Mouse (Mus musculus): ENCODE data around the gene Rlbp1. TPM values are rescaled to one million over a fixed set of nuclear protein-coding genes. Genes with fewer than 3 reads are reported as not detected.

Gene Rlbp1
- polyA plus RNA-seq, 1 experiment from 2014 or later, result 0.10 TPM

DNA sequence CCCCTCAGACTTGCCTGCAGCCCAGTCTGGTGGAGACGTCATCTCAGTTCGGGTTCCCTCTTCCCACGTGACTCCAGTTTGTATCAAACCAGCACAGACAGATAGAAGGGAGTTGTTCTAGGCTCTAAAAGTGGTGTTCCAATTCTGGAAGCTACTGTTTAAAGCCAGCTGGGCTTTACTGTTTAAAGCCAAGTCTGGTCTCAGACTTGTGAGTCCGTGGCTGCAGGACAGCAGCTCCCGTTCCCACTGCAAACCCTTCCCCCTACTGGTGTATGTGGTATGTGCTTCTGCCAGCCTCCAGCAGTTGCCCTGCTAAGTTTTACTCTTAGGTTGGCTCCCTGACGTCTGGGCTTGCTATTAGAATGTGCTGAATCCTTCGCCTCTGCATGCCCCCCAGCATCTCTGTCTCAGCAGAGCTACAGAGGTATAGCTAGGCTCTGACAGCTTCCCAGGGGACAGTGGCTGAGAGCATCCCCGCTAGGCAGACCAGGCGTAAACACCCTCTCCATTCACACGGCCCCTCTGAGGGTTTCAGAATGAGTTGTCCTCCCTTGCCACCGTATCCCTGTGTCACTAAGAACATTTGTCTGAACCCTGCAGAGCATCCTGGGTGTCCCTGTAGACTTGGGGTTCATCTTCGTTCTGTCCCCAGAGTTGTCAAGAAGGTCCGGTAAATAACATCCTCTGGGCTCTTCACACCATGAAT lies 39.6 kb downstream of the Rlbp1 start:
- Histone ChIP-seq H3K9me3 (replicated peaks) (no peaks in the 10 kb centered on the region), H3K36me3 (peaks cover 90% of the 10 kb centered on the region), H3K9ac (no peak overlapping the region), H3K27me3 (replicated peaks) (no peaks in the 10 kb centered on the region), H3K4me2 (no peak overlapping the region), H3K4me3 (no peak overlapping the region), H3K27ac (no peak overlapping the region), H3K4me1 (no peaks in the 10 kb centered on the region)
- WGBS (ENCODE audit: insufficient replicate concordance), result 82% methylated on average over 13 of the region's 13 CpGs
- ATAC-seq, result no peak

DNA sequence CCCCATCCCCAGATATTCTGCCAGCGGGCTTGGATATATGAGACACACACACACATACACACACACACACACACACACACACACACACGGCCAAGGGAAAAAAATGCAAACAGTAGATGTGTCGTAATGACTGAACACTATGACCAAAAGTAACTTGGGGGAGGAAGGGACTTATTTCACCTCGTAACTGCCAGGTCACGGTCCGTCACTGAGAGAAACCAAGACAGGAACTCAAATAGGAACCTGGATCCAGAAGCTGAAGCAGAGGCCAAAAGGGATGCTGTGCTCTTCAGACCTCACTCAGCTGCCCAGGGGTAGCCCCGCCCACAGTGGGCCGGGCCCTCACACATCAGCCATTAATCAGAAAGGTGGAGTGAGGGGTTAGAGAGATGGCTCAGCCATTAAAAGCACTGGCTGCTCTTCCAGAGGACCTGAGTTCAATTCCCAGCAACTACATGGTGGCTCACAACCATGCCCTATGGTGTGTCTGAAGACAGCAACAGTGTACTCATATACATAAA lies 40.2 kb downstream of the Rlbp1 start:
- H3K4me2 ChIP-seq, result no peak overlapping the region
- no peaks in the 10 kb centered on the region for H3K27me3 ChIP-seq (replicated peaks)
- WGBS (ENCODE audit: insufficient replicate concordance), result 70% methylated on average over 8 of the region's 8 CpGs
- no peak overlapping the region for H3K27ac ChIP-seq
- H3K4me1 ChIP-seq, result no peaks in the 10 kb centered on the region
- H3K36me3 ChIP-seq, result peaks cover 84% of the 10 kb centered on the region
- H3K9ac ChIP-seq, result no peak overlapping the region
- no peaks in the 10 kb centered on the region for H3K9me3 ChIP-seq (replicated peaks)
- ATAC-seq, result no peak
- no peak overlapping the region for H3K4me3 ChIP-seq

DNA sequence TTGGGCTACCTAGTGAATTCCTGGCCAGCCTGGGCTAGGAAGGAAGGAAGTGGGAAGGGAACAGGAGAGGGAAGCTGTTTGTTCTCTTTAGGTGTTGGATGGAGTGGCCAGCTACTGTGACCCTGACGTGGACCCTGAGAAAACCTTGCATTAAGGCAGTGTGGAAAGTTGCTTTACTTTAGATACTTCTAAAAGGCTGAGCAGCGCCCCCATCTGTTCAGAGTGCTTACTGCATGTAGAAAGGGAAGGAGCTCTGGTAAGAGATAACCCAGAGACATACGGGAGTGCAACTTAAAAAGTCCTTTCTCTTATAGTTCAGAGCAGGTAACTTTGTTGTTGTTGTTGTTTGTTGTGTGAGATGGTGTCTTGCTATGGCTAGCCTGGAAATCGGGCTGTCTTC lies 40.9 kb downstream of the Rlbp1 start:
- no peaks in the 10 kb centered on the region for H3K9me3 ChIP-seq (replicated peaks)
- no peak overlapping the region for H3K4me3 ChIP-seq
- H3K36me3 ChIP-seq, result peaks cover 77% of the 10 kb centered on the region
- H3K4me2 ChIP-seq, result no peak overlapping the region
- no peak overlapping the region for H3K9ac ChIP-seq
- H3K27ac ChIP-seq, result no peak overlapping the region
- H3K4me1 ChIP-seq, result no peaks in the 10 kb centered on the region
- no peaks in the 10 kb centered on the region for H3K27me3 ChIP-seq (replicated peaks)
- 44% methylated on average over 4 of the region's 4 CpGs for WGBS (ENCODE audit: insufficient replicate concordance)
- ATAC-seq, result no peak

DNA sequence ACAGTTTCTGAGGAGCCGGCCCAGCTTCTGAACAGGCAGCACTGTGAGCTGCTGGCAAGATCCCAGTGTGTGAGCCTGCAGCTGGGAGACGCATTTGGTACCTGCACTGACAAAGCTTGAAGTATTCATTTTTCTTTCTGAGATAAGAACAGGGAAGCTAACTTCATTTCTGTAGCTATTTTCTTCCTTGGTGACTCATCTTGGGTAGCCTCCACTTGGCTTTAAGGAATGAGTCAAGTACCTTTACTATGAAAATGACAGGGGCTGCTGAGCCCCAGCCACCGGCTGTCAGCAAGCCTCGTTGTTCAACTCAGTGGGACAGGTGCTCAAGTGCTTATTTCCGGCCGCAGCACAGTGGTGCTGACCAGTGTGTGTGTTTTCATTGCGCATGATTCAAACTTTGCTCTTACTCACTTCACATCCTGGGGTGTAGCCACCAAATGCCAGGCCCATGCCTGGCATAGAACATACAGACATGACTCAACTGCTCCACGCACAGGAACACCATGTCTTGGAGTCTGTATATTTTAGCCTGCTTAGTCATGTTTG lies 50.4 kb downstream of the Rlbp1 start:
- H3K4me2 ChIP-seq, result no peak overlapping the region
- WGBS (ENCODE audit: insufficient replicate concordance), result 91% methylated on average over 8 of the region's 8 CpGs
- no peaks in the 10 kb centered on the region for H3K4me1 ChIP-seq
- ATAC-seq, result no peak
- no peaks in the 10 kb centered on the region for H3K9me3 ChIP-seq (replicated peaks)
- no peak overlapping the region for H3K9ac ChIP-seq
- peaks cover 42% of the 10 kb centered on the region for H3K36me3 ChIP-seq
- H3K27me3 ChIP-seq (replicated peaks), result no peaks in the 10 kb centered on the region
- H3K27ac ChIP-seq, result no peak overlapping the region
- H3K4me3 ChIP-seq, result no peak overlapping the region

DNA sequence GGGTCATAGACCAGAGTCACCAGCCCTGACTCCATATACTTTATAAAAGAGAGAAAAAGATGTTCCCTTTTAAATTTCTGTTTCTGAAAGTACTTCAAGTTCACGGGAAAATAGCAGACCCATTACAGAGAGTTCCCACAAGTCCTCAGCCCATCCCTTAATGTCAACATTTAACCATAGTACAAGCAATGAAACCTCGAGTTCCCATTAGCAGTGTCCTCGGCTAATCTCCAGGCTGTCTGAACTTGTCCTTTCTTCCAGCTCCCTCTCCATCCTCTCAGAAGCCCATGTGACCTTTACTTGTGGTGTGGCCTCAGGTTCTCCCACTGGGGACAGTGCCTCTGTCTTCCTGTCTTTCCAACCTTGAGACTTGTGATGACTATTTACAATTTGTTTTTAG lies 53.4 kb downstream of the Rlbp1 start:
- no peaks in the 10 kb centered on the region for H3K4me1 ChIP-seq
- no peak overlapping the region for H3K4me3 ChIP-seq
- no peaks in the 10 kb centered on the region for H3K9me3 ChIP-seq (replicated peaks)
- H3K36me3 ChIP-seq, result peaks cover 72% of the 10 kb centered on the region
- no peaks in the 10 kb centered on the region for H3K27me3 ChIP-seq (replicated peaks)
- ATAC-seq, result no peak
- no peak overlapping the region for H3K4me2 ChIP-seq
- H3K9ac ChIP-seq, result no peak overlapping the region
- no peak overlapping the region for H3K27ac ChIP-seq
- WGBS (ENCODE audit: insufficient replicate concordance), result 69% methylated on average over 3 of the region's 3 CpGs

- Histone ChIP-seq H3K36me3 (peaks cover 85% of the 10 kb centered on the region), H3K4me2 (no peak overlapping the region), H3K4me3 (no peak overlapping the region), H3K9ac (no peak overlapping the region), H3K9me3 (replicated peaks) (no peaks in the 10 kb centered on the region), H3K27ac (no peak overlapping the region), H3K27me3 (replicated peaks) (no peaks in the 10 kb centered on the region), H3K4me1 (no peaks in the 10 kb centered on the region)
- no peak for ATAC-seq
- WGBS (ENCODE audit: insufficient replicate concordance), result 88% methylated on average over 10 of the region's 10 CpGs
Observed at GRCm38 (mm10) chr7:79331197-79331596, 55.7 kb downstream of the Rlbp1 start.

- Histone ChIP-seq H3K9ac (no peak overlapping the region), H3K27me3 (replicated peaks) (no peaks in the 10 kb centered on the region), H3K4me1 (no peaks in the 10 kb centered on the region), H3K4me2 (no peak overlapping the region), H3K9me3 (replicated peaks) (no peaks in the 10 kb centered on the region), H3K27ac (no peak overlapping the region), H3K4me3 (no peak overlapping the region), H3K36me3 (peaks cover 85% of the 10 kb centered on the region)
- no peak for ATAC-seq
- 87% methylated on average over 5 of the region's 5 CpGs for WGBS (ENCODE audit: insufficient replicate concordance)
Observed at GRCm38 (mm10) chr7:79328769-79329168, 58.1 kb downstream of the Rlbp1 start.

Other genes with a start within 250 kb of the Rlbp1 start
- gene Mfge8, start 238.0 kb downstream of the Rlbp1 start, polyA plus RNA-seq (2016; fragmentation: Nextera tagmentation; extraction: Ambion mirVana), result 58.0 and 59.4 TPM in 2 replicates
- 9.6 and 10.5 TPM in 2 replicates for gene Abhd2, start 113.8 kb downstream of the Rlbp1 start, polyA plus RNA-seq (2016; fragmentation: Nextera tagmentation; extraction: Ambion mirVana)
- 13.8 and 14.4 TPM in 2 replicates for gene Fanci, start 4.9 kb upstream of the Rlbp1 start, polyA plus RNA-seq (2016; fragmentation: Nextera tagmentation; extraction: Ambion mirVana)
- 33.1 and 33.8 TPM in 2 replicates for gene Polg, start 79.3 kb upstream of the Rlbp1 start, polyA plus RNA-seq (2016; fragmentation: Nextera tagmentation; extraction: Ambion mirVana)
- gene Rhcg, start 230.6 kb upstream of the Rlbp1 start, polyA plus RNA-seq (2016; fragmentation: Nextera tagmentation; extraction: Ambion mirVana), result not detected in 2 replicates

All from liver, embryonic 12.5 days (tissue).